Comparison of ENCODE assay signal across 27 mouse cellular contexts in the genomic region with DNA sequence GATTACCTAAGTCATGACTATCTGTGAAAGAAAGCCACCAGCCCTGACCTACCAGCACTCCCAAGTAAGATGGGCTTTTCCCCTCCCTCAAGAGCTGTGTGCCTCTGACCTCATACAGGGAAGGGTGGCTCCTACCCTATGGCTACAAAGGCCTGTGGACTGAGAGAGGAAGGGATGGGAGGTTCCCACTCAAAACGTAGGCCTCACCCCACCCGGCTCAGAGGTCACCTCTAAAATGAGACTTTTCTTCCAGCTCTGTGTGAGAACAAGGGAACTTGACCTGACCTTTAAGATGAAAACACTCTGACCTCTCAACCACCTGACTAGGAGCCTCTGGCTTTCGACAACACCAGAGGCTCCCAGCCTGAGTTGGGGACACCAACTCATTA.
"Had no signal": no experiment of that assay in that cellular context is flagged by ENCODE, and none has a peak within 500 bp of the region (broad histone marks: within the 10 kb centered on the region; RNA-seq: fewer than 3 reads in every experiment).

No protein-coding gene starts in this region.

- ATAC-seq: hindbrain, embryonic 16.5 days; inflammation-experienced regulatory T-cells, adult 6 months; intestine, embryonic 15.5 days; intestine, postnatal 0 days; liver, embryonic 12.5 days had no signal

- DNase-seq: gastrocnemius, adult 2 months; gastrocnemius, postnatal 10 days; gastrocnemius, postnatal 25 days; heart, adult 11 months; heart, adult 2 months; heart, postnatal 10 days; heart, postnatal 4 days; kidney, adult 2 months; kidney, adult 9 months; kidney, postnatal 10 days; kidney, postnatal 25 days; kidney, postnatal 4 days; left cerebral cortex, postnatal 4 days had no signal

- H3K27me3 ChIP-seq: heart, embryonic 12.5 days; hindbrain, embryonic 12.5 days; intestine, embryonic 15.5 days; kidney, embryonic 15.5 days; limb, embryonic 13.5 days; limb, embryonic 15.5 days; liver, embryonic 12.5 days had no signal

- H3K4me1 ChIP-seq: hindbrain, embryonic 10.5 days; hindbrain, embryonic 12.5 days; intestine, embryonic 15.5 days; kidney, embryonic 15.5 days; limb, embryonic 13.5 days; limb, embryonic 15.5 days had no signal

- H3K9me3 ChIP-seq: heart, embryonic 10.5 days; hindbrain, embryonic 10.5 days; hindbrain, embryonic 12.5 days; intestine, embryonic 15.5 days; limb, embryonic 13.5 days; limb, embryonic 15.5 days had no signal

- H3K27ac ChIP-seq: gastrocnemius, adult 2 months; heart, adult 2 months; heart, embryonic 10.5 days; hindbrain, embryonic 10.5 days; hindbrain, embryonic 12.5 days; hindbrain, embryonic 14.5 days; intestine, embryonic 15.5 days; kidney, embryonic 15.5 days; layer of hippocampus, adult 2 months; limb, embryonic 13.5 days; limb, embryonic 15.5 days; liver, embryonic 12.5 days had no signal

- H3K4me3 ChIP-seq: gastrocnemius, adult 2 months; heart, adult 2 months; heart, embryonic 10.5 days; heart, embryonic 12.5 days; hindbrain, embryonic 10.5 days; hindbrain, embryonic 12.5 days; intestine, embryonic 15.5 days; kidney, embryonic 15.5 days; layer of hippocampus, adult 2 months; limb, embryonic 13.5 days; limb, embryonic 15.5 days; liver, embryonic 12.5 days had no signal

- H3K9ac ChIP-seq: heart, embryonic 12.5 days; hindbrain, embryonic 12.5 days; hindbrain, embryonic 14.5 days; intestine, embryonic 15.5 days; kidney, embryonic 15.5 days; limb, embryonic 13.5 days; limb, embryonic 15.5 days; liver, embryonic 12.5 days had no signal
